In genomic region chr12:16920186-16920860, GRCm38 (mm10) we compare ENCODE assay signal across 17 mouse cellular contexts. TPM values are rescaled to one million over a fixed set of nuclear protein-coding genes. Genes with fewer than 3 reads are reported as not detected.
DNase-seq lines count a peak whose midpoint lies in the region; ATAC-seq and TF ChIP-seq lines count a peak whose summit lies in the region.
"Had no signal": no experiment of that assay in that cellular context is flagged by ENCODE, and none has a peak within 500 bp of the region (broad histone marks: within the 10 kb centered on the region; RNA-seq: fewer than 3 reads in every experiment).

No protein-coding gene starts in this region.

- peaks cover 3% of the 10 kb centered on the region for H3K4me1 ChIP-seq in lung, adult 2 months (ENCODE audit: control insufficient read depth, insufficient read depth, low read length)
- no peaks in the 10 kb centered on the region for H3K4me1 ChIP-seq in intestine, postnatal 0 days (replicated peaks; ENCODE audit: control insufficient read depth, insufficient read depth, low read length)
- no peaks in the 10 kb centered on the region for H3K4me1 ChIP-seq in hindbrain, embryonic 11.5 days (replicated peaks; ENCODE audit: control insufficient read depth, insufficient read depth, low read length)
- H3K4me1 ChIP-seq: embryonic facial prominence, embryonic 13.5 days; midbrain, embryonic 15.5 days had no signal

- no peaks in the 10 kb centered on the region for H3K9me3 ChIP-seq in intestine, postnatal 0 days (ENCODE audit: control insufficient read depth)
- H3K9me3 ChIP-seq in hindbrain, embryonic 11.5 days (ENCODE audit: control insufficient read depth, low read length): no peaks in the 10 kb centered on the region
- H3K9me3 ChIP-seq: embryonic facial prominence, embryonic 13.5 days; liver, embryonic 15.5 days; midbrain, embryonic 15.5 days had no signal

- H3K4me2 ChIP-seq in intestine, postnatal 0 days (replicated peaks; ENCODE audit: low read depth): no peak overlapping the region
- H3K4me2 ChIP-seq in hindbrain, embryonic 11.5 days (replicated peaks; ENCODE audit: low read depth, low read length): no peak overlapping the region
- H3K4me2 ChIP-seq: embryonic facial prominence, embryonic 13.5 days; hindbrain, embryonic 14.5 days; liver, embryonic 15.5 days; midbrain, embryonic 15.5 days had no signal

- TF ChIP-seq POLR2A in lung, adult 2 months (IDR thresholded peaks at IDR 0.05; ENCODE audit: borderline replicate concordance, extremely low read depth, low read depth, low read length): no peak

- H3K9ac ChIP-seq in intestine, postnatal 0 days (ENCODE audit: low read depth, low read length): no peak overlapping the region
- no peak overlapping the region for H3K9ac ChIP-seq in hindbrain, embryonic 11.5 days (ENCODE audit: low read depth, low read length)
- H3K9ac ChIP-seq: embryonic facial prominence, embryonic 13.5 days; hindbrain, embryonic 14.5 days; liver, embryonic 15.5 days; midbrain, embryonic 15.5 days had no signal

- no peak for TF ChIP-seq CTCF in lung, adult 2 months (IDR thresholded peaks at IDR 0.05; ENCODE audit: insufficient read depth, low read length)
- no peak for TF ChIP-seq CTCF in intestine, postnatal 0 days (IDR thresholded peaks at IDR 0.05; ENCODE audit: low read depth)

- DNase-seq in adrenal gland, adult 2 months: peak; percentile 29
- no peak for DNase-seq in adrenal gland, postnatal 10 days
- DNase-seq in lung, postnatal 25 days (ENCODE audit: low spot score): peak; percentile 19
- DNase-seq in lung, adult 2 months: no peak
- no peak for DNase-seq in hindbrain, embryonic 11.5 days (ENCODE audit: low spot score)
- no peak for DNase-seq in thymus, postnatal 14 days
- no peak for DNase-seq in spleen, postnatal 14 days (ENCODE audit: low spot score in 2 of 2)
- DNase-seq: heart, postnatal 10 days; kidney, adult 11 months; kidney, postnatal 10 days had no signal

- no peak overlapping the region for H3K4me3 ChIP-seq in lung, adult 2 months (replicated peaks; ENCODE audit: extremely low read depth, low read depth, low read length)
- H3K4me3 ChIP-seq in intestine, postnatal 0 days (ENCODE audit: low read depth, low read length): no peak overlapping the region
- no peak overlapping the region for H3K4me3 ChIP-seq in hindbrain, embryonic 11.5 days (ENCODE audit: low read depth, low read length)
- H3K4me3 ChIP-seq: embryonic facial prominence, embryonic 13.5 days; layer of hippocampus, adult 2 months; liver, embryonic 15.5 days; midbrain, embryonic 15.5 days had no signal

- 0 out of 2 replicates have a peak, but pooled peaks have one; percentile 54 for ATAC-seq in intestine, postnatal 0 days
- no peak for ATAC-seq in hindbrain, embryonic 11.5 days (ENCODE audit: low FRiP score)
- ATAC-seq: forebrain, embryonic 16.5 days; midbrain, embryonic 15.5 days had no signal

- no peaks in the 10 kb centered on the region for H3K27me3 ChIP-seq in intestine, postnatal 0 days (replicated peaks; ENCODE audit: control insufficient read depth, insufficient read depth, low read length)
- no peaks in the 10 kb centered on the region for H3K27me3 ChIP-seq in hindbrain, embryonic 11.5 days (ENCODE audit: control insufficient read depth, insufficient read depth, low read length)
- H3K27me3 ChIP-seq: embryonic facial prominence, embryonic 13.5 days; liver, embryonic 15.5 days; midbrain, embryonic 15.5 days had no signal

- no peaks in the 10 kb centered on the region for H3K36me3 ChIP-seq in intestine, postnatal 0 days (ENCODE audit: control insufficient read depth, insufficient read depth)
- no peaks in the 10 kb centered on the region for H3K36me3 ChIP-seq in hindbrain, embryonic 11.5 days (ENCODE audit: control insufficient read depth, insufficient read depth, low read length)
- H3K36me3 ChIP-seq: embryonic facial prominence, embryonic 13.5 days; liver, embryonic 15.5 days; midbrain, embryonic 15.5 days had no signal

- no peak overlapping the region for H3K27ac ChIP-seq in intestine, postnatal 0 days (ENCODE audit: low read depth, low read length)
- no peak overlapping the region for H3K27ac ChIP-seq in hindbrain, embryonic 11.5 days (ENCODE audit: low read depth, low read length)
- H3K27ac ChIP-seq: embryonic facial prominence, embryonic 13.5 days; hindbrain, embryonic 14.5 days; layer of hippocampus, adult 2 months; liver, embryonic 15.5 days; midbrain, embryonic 15.5 days had no signal

RNA-seq across cellular contexts. Expression of gene Rock2, which starts 25.6 kb away (rescaled TPM):
- 10 to 100 TPM; 71.9 to 74.6 TPM for total RNA-seq in adrenal gland, adult 2 months (2021)
- 2.1 and 2.5 TPM in 2 replicates for polyA plus RNA-seq in adrenal gland, adult 2 months (2012; rRNA removed)
- 10 to 100 TPM; 49.0 to 67.2 TPM for total RNA-seq in adrenal gland, postnatal 10 days (2021)
- 6.5 and 11.4 TPM in 2 replicates for polyA plus RNA-seq in lung, adult 2 months (2012; rRNA removed)
- polyA plus RNA-seq in intestine, postnatal 0 days (2015; fragmentation: Nextera tagmentation; extraction: Ambion mirVana): 13.3 and 16.9 TPM in 2 replicates
- polyA plus RNA-seq in hindbrain, embryonic 11.5 days (2014; fragmentation: Nextera tagmentation; extraction: Ambion mirVana): 15.4 and 17.9 TPM in 2 replicates

Comparison
In these comparisons a context has a peak if more than half of its experiments do, and no peak if none do; other contexts are left out.
1. DNase-seq: peak in adrenal gland, adult 2 months (single experiment) and lung, postnatal 25 days (single experiment); none in adrenal gland, postnatal 10 days (single experiment), lung, adult 2 months (single experiment), hindbrain, embryonic 11.5 days (single experiment), thymus, postnatal 14 days (single experiment) and spleen, postnatal 14 days (0 of 2).